Mouse (Mus musculus) limb, embryonic 14.5 days (tissue): Measurements from ENCODE around the gene Clock. TPM values are rescaled to one million over a fixed set of nuclear protein-coding genes. Genes with fewer than 3 reads are reported as not detected.

Source experiments
- ATAC-seq: fragments of 200-750 bp; cut with Nextera tagmentation; 2 replicates; pipeline ENCODE4 v1.8.0; 2017; ENCODE audit warnings: low read depth, moderate number of reproducible peaks, moderate TSS enrichment; ENCODE audit not compliant: low FRiP score
- DNase-seq: peaks from one replicate; pipeline ENCODE4 v3.0.0-alpha.2; 2015; ENCODE audit warnings: low spot score
- H3K27ac ChIP-seq: fragments of 300-500 bp; sonication (generic); replicated peaks from 2 replicates; pipeline ENCODE4 v1.5.1; 2014; ENCODE audit warnings: low read depth, mild to moderate bottlenecking, low read length, moderate library complexity, mixed read lengths
- H3K27me3 ChIP-seq: fragments of 300-500 bp; sonication (generic); 2 replicates; pipeline ENCODE4 v1.6.1; 2014; ENCODE audit warnings: low read length, mixed read lengths; ENCODE audit not compliant: control insufficient read depth, insufficient read depth
- H3K36me3 ChIP-seq: fragments of 300-500 bp; sonication (generic); 2 replicates; pipeline ENCODE4 v1.6.1; 2014; ENCODE audit warnings: mild to moderate bottlenecking, low read length, moderate library complexity, mixed read lengths; ENCODE audit not compliant: control insufficient read depth, insufficient read depth
- H3K4me1 ChIP-seq: fragments of 300-500 bp; sonication (generic); 2 replicates; pipeline ENCODE4 v1.6.1; 2014; ENCODE audit warnings: antibody characterized with exemption, low read length, mixed read lengths; ENCODE audit not compliant: control insufficient read depth, insufficient read depth
- H3K4me2 ChIP-seq: fragments of 300-500 bp; sonication (generic); replicated peaks from 2 replicates; pipeline ENCODE4 v1.6.1; 2014; ENCODE audit warnings: low read depth, mild to moderate bottlenecking, low read length, moderate library complexity; ENCODE audit not compliant: severe bottlenecking
- H3K4me3 ChIP-seq: fragments of 300-500 bp; sonication (generic); replicated peaks from 2 replicates; pipeline ENCODE4 v1.5.1; 2014; ENCODE audit warnings: low read length
- H3K9ac ChIP-seq: fragments of 300-500 bp; sonication (generic); 2 replicates; pipeline ENCODE4 v1.6.1; 2014; ENCODE audit warnings: mild to moderate bottlenecking, low read depth, low read length, moderate library complexity; ENCODE audit not compliant: severe bottlenecking
- H3K9me3 ChIP-seq: fragments of 300-500 bp; sonication (generic); 2 replicates; pipeline ENCODE4 v1.6.1; 2016; ENCODE audit warnings: low read length; ENCODE audit not compliant: control insufficient read depth
- POLR2A ChIP-seq: fragments of 200-500 bp; IDR thresholded peaks from 2 replicates; pipeline ENCODE4 v1.8.0; 2012; ENCODE audit warnings: inconsistent platforms, mild to moderate bottlenecking, moderate library complexity, borderline replicate concordance; ENCODE audit not compliant: insufficient read depth, insufficient read length; ENCODE audit errors: extremely low read depth
- WGBS: fragments of 180-500 bp; shearing (Covaris S2); extraction: QIAGEN DNeasy Blood & Tissue Kit; methylation state at CpG from one replicate; pipeline ENCODE4 v1.1.7; 2014; 5-methylcytosine and 5-hydroxymethylcytosine counted together
- polyA plus RNA-seq, 2 experiments: library from polyadenylated mRNA; depleted of rRNA in 1 of 2; stranded (reverse) in 1 of 2; unstranded in 1 of 2; fragments of >200 nt; fragmentation: Nextera tagmentation in 1 of 2; extraction: Ambion mirVana in 1 of 2; gene quantifications; 2 replicates each; pipeline versions ENCODE4 v1.2.1 to v1.2.3; 2012 to 2014

Clock gene
- polyA plus RNA-seq, 2 experiments = 11.7 to 15.9 TPM

DNA sequence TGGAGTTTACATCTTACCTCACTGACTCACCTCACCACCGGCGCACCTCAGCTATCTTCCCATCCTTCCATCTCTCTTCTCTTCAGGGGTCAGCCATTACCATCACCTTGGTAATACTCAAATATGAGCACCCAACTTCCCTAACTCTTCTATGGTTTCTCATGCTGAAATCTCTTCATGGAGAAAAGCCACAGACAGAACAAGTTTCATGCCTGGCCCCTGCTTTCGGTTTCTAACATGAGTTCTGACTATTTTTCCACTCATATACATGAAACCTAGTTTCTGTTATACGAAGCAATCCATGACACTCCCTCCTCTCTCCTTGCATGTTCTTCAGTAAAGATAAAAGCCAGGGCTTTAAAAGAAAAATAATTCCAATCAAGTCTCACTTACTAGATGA lies 60.7 kb downstream of the Clock start:
- Histone ChIP-seq H3K4me2 (no peak overlapping the region), H3K4me3 (no peak overlapping the region), H3K9me3 (no peaks in the 10 kb centered on the region), H3K27ac (no peak overlapping the region), H3K36me3 (peaks cover 33% of the 10 kb centered on the region), H3K9ac (no peak overlapping the region), H3K4me1 (no peaks in the 10 kb centered on the region), H3K27me3 (no peaks in the 10 kb centered on the region)
- ATAC-seq (no peak), DNase-seq (no peak)
- WGBS = 96% methylated on average over 4 of the region's 4 CpGs
- no peak for TF ChIP-seq POLR2A

DNA sequence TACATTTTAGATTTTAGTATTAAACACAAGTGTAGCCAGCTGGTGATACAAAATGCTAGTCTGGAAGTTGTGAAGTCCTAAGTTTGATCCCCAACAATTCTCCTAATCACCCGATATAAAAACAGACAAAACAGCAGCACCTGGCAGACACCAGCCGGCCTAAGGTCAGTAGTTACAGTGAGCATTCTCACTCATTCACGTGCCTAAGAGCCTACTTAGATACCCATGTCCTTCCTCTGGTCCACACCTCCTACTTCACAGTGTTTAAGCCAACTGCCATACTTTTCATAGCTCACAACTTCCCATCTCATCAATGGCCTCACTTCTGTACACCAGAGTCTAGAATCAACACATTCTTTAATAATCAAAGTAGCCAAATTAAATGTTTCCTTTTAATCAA lies 61.3 kb downstream of the Clock start:
- no peak for TF ChIP-seq POLR2A
- ATAC-seq (no peak), DNase-seq (no peak)
- no peak overlapping the region for H3K4me2 ChIP-seq
- WGBS = 89% methylated on average over 3 of the region's 3 CpGs
- H3K27ac ChIP-seq = no peak overlapping the region
- no peaks in the 10 kb centered on the region for H3K9me3 ChIP-seq
- no peaks in the 10 kb centered on the region for H3K27me3 ChIP-seq
- no peak overlapping the region for H3K4me3 ChIP-seq
- no peaks in the 10 kb centered on the region for H3K4me1 ChIP-seq
- no peak overlapping the region for H3K9ac ChIP-seq
- peaks cover 37% of the 10 kb centered on the region for H3K36me3 ChIP-seq

- H3K27me3 ChIP-seq = no peaks in the 10 kb centered on the region
- no peak overlapping the region for H3K9ac ChIP-seq
- no peak for TF ChIP-seq POLR2A
- H3K9me3 ChIP-seq = no peaks in the 10 kb centered on the region
- DNase-seq (no peak), ATAC-seq (no peak)
- peaks cover 61% of the 10 kb centered on the region for H3K36me3 ChIP-seq
- H3K4me2 ChIP-seq = no peak overlapping the region
- no peak overlapping the region for H3K4me3 ChIP-seq
- 84% methylated on average over 13 of the region's 13 CpGs for WGBS
- H3K27ac ChIP-seq = no peak overlapping the region
- no peaks in the 10 kb centered on the region for H3K4me1 ChIP-seq
These were observed 73.3 kb downstream of the Clock start for GRCm38 (mm10) chr5:76231171-76231855.

GRCm38 (mm10) chr5:76216691-76217090 lies 87.9 kb downstream of the Clock start:
- H3K9me3 ChIP-seq = no peaks in the 10 kb centered on the region
- ATAC-seq = no peak
- no peak for DNase-seq
- H3K36me3 ChIP-seq = peaks cover 39% of the 10 kb centered on the region
- WGBS = 82% methylated on average over 6 of the region's 6 CpGs
- no peak overlapping the region for H3K9ac ChIP-seq
- no peaks in the 10 kb centered on the region for H3K27me3 ChIP-seq
- H3K4me1 ChIP-seq = no peaks in the 10 kb centered on the region
- H3K4me3 ChIP-seq = no peak overlapping the region
- no peak overlapping the region for H3K4me2 ChIP-seq
- no peak for TF ChIP-seq POLR2A
- no peak overlapping the region for H3K27ac ChIP-seq

- H3K4me3 ChIP-seq = no peak overlapping the region
- H3K27ac ChIP-seq = no peak overlapping the region
- H3K27me3 ChIP-seq = no peaks in the 10 kb centered on the region
- no peak overlapping the region for H3K4me2 ChIP-seq
- no peak for TF ChIP-seq POLR2A
- no peak for ATAC-seq
- no peaks in the 10 kb centered on the region for H3K9me3 ChIP-seq
- WGBS = 90% methylated on average over 5 of the region's 5 CpGs
- H3K36me3 ChIP-seq = peaks cover 85% of the 10 kb centered on the region
- no peaks in the 10 kb centered on the region for H3K4me1 ChIP-seq
- H3K9ac ChIP-seq = no peak overlapping the region
- no peak for DNase-seq
These were observed 96.5 kb downstream of the Clock start for GRCm38 (mm10) chr5:76208066-76208465.

DNA sequence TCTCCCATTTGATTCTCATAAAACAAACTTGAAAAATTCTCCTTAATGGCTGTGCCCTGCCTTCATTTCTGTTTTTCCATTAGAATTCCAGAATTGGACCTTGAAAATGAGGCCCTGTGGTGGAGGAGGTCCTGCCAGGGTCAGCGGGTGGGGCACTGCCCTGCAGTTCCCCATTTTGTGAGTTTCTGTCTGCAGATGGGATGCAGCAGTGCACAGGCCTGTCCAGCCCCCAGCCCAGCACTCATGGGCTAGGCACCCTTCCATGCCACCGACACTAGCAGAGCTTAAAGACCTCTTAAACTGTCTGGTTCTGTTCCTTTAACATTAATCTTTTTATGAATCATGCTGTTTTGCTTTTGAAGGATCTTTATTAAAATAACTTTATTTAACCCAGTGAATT lies 98.7 kb downstream of the Clock start:
- no peak overlapping the region for H3K27ac ChIP-seq
- no peak overlapping the region for H3K9ac ChIP-seq
- H3K9me3 ChIP-seq = no peaks in the 10 kb centered on the region
- no peaks in the 10 kb centered on the region for H3K4me1 ChIP-seq
- no peak overlapping the region for H3K4me2 ChIP-seq
- H3K36me3 ChIP-seq = peaks cover 81% of the 10 kb centered on the region
- no peak for TF ChIP-seq POLR2A
- no peak overlapping the region for H3K4me3 ChIP-seq
- ATAC-seq (no peak), DNase-seq (no peak)
- WGBS = 82% methylated on average over 2 of the region's 2 CpGs
- no peaks in the 10 kb centered on the region for H3K27me3 ChIP-seq
